Mouse (Mus musculus) naive thymus-derived CD4-positive, alpha-beta T cell, adult 2 months (primary cell): ENCODE data around the gene Rars.

Experiments
- DNase-seq: peaks from one replicate; pipeline ENCODE4 v3.0.0-alpha.2; 2011; ENCODE audit warnings: low read depth

The Rars gene

GRCm38 (mm10) chr11:35769746-35770437 is 64.4 kb downstream of the Rars start:
- no peak for DNase-seq

GRCm38 (mm10) chr11:35769188-35769745 is 65.0 kb downstream of the Rars start, which contains the start of gene Pank3:
Pank3 (plus strand) TSS chr11:35769484.
- DNase-seq = peak; percentile 97

GRCm38 (mm10) chr11:35766845-35767244 is 67.5 kb downstream of the Rars start:
- DNase-seq = no peak

GRCm38 (mm10) chr11:35760627-35761003 is 73.7 kb downstream of the Rars start:
- no peak for DNase-seq

- no peak for DNase-seq
Measured at GRCm38 (mm10) chr11:35760001-35760626, 74.2 kb downstream of the Rars start.
